Mouse (Mus musculus) forebrain, embryonic 11.5 days (tissue): Measurements from ENCODE around the gene Gfpt2. TPM values are rescaled to one million over a fixed set of nuclear protein-coding genes. Genes with fewer than 3 reads are reported as not detected.
"Not testable (repeated sequence)": the region's sequence is repeated elsewhere in the genome, so short reads cannot be mapped to it uniquely, and the experiment has no call there.

Source experiments
- ATAC-seq: fragments of 200-750 bp; cut with Nextera tagmentation; replicated peaks from 2 replicates; pipeline ENCODE4 v1.8.0; 2017; ENCODE audit warnings: moderate TSS enrichment; ENCODE audit not compliant: low FRiP score
- DNase-seq: peaks from one replicate; pipeline ENCODE4 v3.0.0-alpha.2; 2017; ENCODE audit warnings: low spot score
- H3K27ac ChIP-seq: fragments of 300-500 bp; sonication (generic); 2 replicates; pipeline ENCODE4 v1.5.1; 2014; ENCODE audit warnings: low read depth, low read length
- H3K27me3 ChIP-seq: fragments of 300-500 bp; sonication (generic); 2 replicates; pipeline ENCODE4 v1.6.1; 2014; ENCODE audit warnings: mild to moderate bottlenecking, low read length, mixed read lengths; ENCODE audit not compliant: control insufficient read depth, insufficient read depth
- H3K36me3 ChIP-seq: fragments of 300-500 bp; sonication (generic); 2 replicates; pipeline ENCODE4 v1.6.1; 2014; ENCODE audit warnings: mild to moderate bottlenecking, low read length, moderate library complexity, mixed read lengths; ENCODE audit not compliant: control insufficient read depth, insufficient read depth
- H3K4me1 ChIP-seq: fragments of 300-500 bp; sonication (generic); replicated peaks from 2 replicates; pipeline ENCODE4 v1.6.1; 2014; ENCODE audit warnings: low read length, mixed read lengths; ENCODE audit not compliant: control insufficient read depth, insufficient read depth
- H3K4me2 ChIP-seq: fragments of 300-500 bp; sonication (generic); 2 replicates; pipeline ENCODE4 v1.6.1; 2014; ENCODE audit warnings: low read depth, mild to moderate bottlenecking, low read length, moderate library complexity, mixed read lengths; ENCODE audit not compliant: severe bottlenecking
- H3K4me3 ChIP-seq: fragments of 300-500 bp; sonication (generic); 2 replicates; pipeline ENCODE4 v1.5.1; 2014; ENCODE audit warnings: low read depth, low read length
- H3K9ac ChIP-seq: fragments of 300-500 bp; sonication (generic); 2 replicates; pipeline ENCODE4 v1.6.1; 2014; ENCODE audit warnings: low read length
- H3K9me3 ChIP-seq: fragments of 300-500 bp; sonication (generic); 2 replicates; pipeline ENCODE4 v1.6.1; 2016; ENCODE audit warnings: low read length, mixed read lengths; ENCODE audit not compliant: control insufficient read depth
- WGBS: fragments of 180-500 bp; shearing (Covaris S2); extraction: QIAGEN DNeasy Blood & Tissue Kit; methylation state at CpG from one replicate; pipeline ENCODE4 v1.1.7; 2014; 5-methylcytosine and 5-hydroxymethylcytosine counted together
- polyA plus RNA-seq: library from polyadenylated mRNA; unstranded; fragments of >200 nt; fragmentation: Nextera tagmentation; extraction: Ambion mirVana; gene quantifications from 2 replicates; pipeline ENCODE4 v1.2.1, GENCODE M21; 2014

Gene Gfpt2
- polyA plus RNA-seq, 1 experiment from 2014 or later: 11.2 TPM

DNA sequence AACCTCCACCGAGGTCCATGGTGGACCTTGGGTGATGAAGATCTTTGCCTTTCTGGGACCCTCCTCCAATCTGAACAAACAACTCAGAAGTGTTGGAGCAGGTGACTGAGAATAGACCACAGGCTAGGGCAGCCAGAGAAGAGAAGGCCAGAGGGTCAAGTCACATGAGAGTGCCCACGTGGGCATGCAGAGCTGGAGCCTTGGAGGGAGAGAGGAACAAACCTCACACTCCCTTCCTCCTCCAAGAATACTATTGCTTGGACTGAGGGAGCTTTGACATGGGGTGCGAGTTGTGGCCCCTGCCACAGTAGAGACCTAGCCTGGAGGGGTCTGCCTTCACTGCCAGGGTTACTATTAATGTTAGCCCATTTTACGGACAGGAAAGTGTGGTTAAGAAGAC lies 30.0 kb upstream of the Gfpt2 start:
- Histone ChIP-seq H3K27ac (no peak overlapping the region), H3K4me2 (no peak overlapping the region), H3K36me3 (no peaks in the 10 kb centered on the region), H3K9me3 (no peaks in the 10 kb centered on the region), H3K9ac (no peak overlapping the region), H3K4me3 (no peak overlapping the region), H3K27me3 (no peaks in the 10 kb centered on the region), H3K4me1 (no peaks in the 10 kb centered on the region)
- ATAC-seq (no peak), DNase-seq (no peak)
- WGBS: 57% methylated on average over 4 of the region's 4 CpGs

DNA sequence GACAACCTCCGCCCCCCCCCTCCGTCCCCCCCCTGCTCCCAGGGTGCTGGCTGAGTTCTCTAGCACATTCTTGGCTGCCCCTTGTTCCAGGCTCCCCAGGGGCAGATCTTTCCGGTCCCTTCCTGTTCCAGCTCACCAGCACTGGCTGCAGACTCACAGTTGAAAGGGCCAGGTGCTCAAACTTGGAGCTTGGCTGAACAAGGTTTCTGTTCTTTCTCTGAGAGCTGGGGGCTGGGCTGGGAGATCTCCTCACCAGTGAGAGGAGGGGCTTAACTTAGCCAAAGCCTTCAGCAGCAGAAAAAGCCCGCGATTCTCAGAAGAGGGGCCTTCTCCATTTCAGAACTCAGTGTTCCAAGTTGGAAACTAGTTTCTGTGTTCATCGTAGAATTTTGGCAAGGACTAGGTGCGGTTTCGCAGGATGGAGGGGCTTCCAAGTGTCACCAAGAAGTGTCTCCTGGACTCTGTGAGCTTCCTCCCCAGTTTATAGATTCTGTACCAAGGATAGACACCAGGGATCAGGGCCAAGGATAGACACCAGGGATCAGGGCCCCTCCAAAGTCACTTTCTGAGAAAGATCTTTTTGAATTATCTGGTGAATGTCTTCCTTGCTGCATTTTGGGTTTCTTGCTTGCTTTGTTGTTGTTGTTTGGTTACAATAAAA lies 29.2 kb upstream of the Gfpt2 start:
- H3K9ac ChIP-seq: no peak overlapping the region
- H3K27ac ChIP-seq: no peak overlapping the region
- WGBS: 34% methylated on average over 7 of the region's 8 CpGs
- ATAC-seq (no peak), DNase-seq (peak; percentile 61)
- H3K4me2 ChIP-seq: no peak overlapping the region
- no peaks in the 10 kb centered on the region for H3K4me1 ChIP-seq
- no peaks in the 10 kb centered on the region for H3K36me3 ChIP-seq
- no peak overlapping the region for H3K4me3 ChIP-seq
- no peaks in the 10 kb centered on the region for H3K27me3 ChIP-seq
- H3K9me3 ChIP-seq: no peaks in the 10 kb centered on the region

DNA sequence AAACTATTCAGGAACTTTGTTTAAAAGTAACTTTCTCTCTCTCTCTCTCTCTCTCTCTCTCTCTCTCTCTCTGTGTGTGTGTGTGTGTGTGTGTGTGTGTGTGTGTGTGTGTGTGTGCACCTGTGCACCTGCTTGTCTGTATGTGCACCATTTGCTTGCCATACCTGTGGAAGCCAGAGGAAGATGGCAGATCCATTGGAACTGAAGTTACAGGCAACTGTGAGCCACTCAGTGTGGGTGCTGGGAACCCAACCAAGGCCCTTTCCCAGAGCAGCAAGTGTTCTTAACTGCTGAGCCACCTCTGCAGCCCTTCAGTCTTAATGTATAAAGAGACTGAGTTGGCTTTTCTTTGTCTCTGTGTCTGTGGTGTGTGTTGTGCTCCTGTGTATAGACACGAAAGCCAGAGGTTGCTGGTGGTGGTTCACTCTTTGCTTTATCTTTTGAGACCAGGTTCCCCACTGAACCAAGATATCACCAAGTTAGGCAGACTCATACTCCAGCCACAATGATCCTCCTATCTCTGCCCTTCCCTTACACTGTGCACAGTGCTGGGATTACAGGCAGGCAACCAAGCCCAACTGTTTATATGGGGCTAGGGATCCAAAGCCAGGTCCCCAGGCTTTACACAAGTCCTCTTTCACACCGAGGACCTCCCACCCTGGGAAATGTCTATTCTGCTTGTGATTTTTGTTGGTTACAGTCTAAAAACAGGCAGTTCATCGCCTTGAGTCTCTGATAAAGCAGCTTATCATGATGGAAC lies 28.4 kb upstream of the Gfpt2 start:
- no peak overlapping the region for H3K4me3 ChIP-seq
- H3K36me3 ChIP-seq: no peaks in the 10 kb centered on the region
- DNase-seq (no peak), ATAC-seq (no peak)
- H3K27me3 ChIP-seq: no peaks in the 10 kb centered on the region
- H3K4me2 ChIP-seq: no peak overlapping the region
- H3K4me1 ChIP-seq: no peaks in the 10 kb centered on the region
- 92% methylated on average over 3 of the region's 3 CpGs for WGBS
- no peaks in the 10 kb centered on the region for H3K9me3 ChIP-seq
- H3K9ac ChIP-seq: no peak overlapping the region
- no peak overlapping the region for H3K27ac ChIP-seq

DNA sequence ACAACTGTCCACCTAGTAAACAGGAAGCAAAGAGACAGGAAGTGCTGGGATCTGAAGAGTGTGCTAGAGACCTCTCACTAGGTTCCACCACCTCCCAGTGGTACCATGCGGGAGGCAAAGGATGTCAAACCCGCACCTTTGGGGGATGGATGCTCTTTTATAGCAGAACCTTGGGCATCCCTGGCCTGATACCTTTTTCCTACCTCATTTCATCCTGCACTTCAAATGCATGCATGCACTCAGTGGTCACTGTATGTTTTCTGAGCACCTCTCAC lies 27.9 kb upstream of the Gfpt2 start:
- Histone ChIP-seq H3K36me3 (no peaks in the 10 kb centered on the region), H3K9me3 (no peaks in the 10 kb centered on the region), H3K9ac (no peak overlapping the region), H3K27ac (no peak overlapping the region), H3K4me2 (no peak overlapping the region), H3K4me3 (no peak overlapping the region), H3K4me1 (no peaks in the 10 kb centered on the region), H3K27me3 (no peaks in the 10 kb centered on the region)
- WGBS: 91% methylated on average over 2 of the region's 2 CpGs
- no peak for ATAC-seq
- DNase-seq: no peak

DNA sequence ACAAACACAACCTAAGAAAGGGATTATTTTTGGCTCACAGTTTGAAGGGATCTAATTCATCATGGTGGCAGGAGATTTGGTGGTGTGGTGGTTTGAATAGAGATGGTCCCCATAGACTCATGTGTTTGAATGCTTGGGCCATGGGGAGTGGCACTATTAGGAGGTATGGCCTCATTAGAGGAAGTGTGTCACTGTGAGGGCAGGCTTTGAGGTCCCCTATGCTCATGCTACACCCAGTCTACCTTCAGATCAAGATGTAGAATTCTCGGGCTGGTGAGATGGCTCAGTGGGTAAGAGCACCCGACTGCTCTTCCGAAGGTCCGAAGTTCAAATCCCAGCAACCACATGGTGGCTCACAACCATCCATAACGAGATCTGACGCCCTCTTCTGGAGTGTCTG lies 26.5 kb upstream of the Gfpt2 start:
- WGBS: 96% methylated on average over 4 of the region's 6 CpGs
- not testable (repeated sequence) for H3K27me3 ChIP-seq, H3K9me3 ChIP-seq, H3K4me1 ChIP-seq, ATAC-seq, H3K36me3 ChIP-seq, H3K4me3 ChIP-seq, H3K4me2 ChIP-seq, DNase-seq, H3K27ac ChIP-seq, H3K9ac ChIP-seq

DNA sequence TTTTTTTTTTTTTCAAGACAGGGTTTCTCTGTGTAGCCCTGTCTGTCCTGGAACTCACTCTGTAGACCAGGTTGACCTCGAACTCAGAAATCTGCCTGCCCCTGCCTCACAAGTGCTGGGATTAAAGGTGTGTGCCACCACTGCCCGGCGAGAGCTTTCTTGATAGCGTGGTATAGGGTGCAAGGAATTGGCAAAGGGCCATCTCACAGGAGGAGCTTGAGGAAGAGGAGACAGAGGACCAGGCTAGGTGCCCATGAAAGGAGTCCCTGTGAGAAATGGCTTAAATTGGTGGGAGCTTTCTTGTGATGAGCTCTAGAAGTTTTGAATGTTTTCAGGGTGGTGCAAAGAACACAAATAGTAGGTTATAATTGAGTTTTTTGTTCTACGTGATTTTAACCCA lies 25.2 kb upstream of the Gfpt2 start:
- Histone ChIP-seq H3K27ac (no peak overlapping the region), H3K36me3 (no peaks in the 10 kb centered on the region), H3K9me3 (no peaks in the 10 kb centered on the region), H3K27me3 (no peaks in the 10 kb centered on the region), H3K4me1 (no peaks in the 10 kb centered on the region), H3K9ac (no peak overlapping the region), H3K4me3 (no peak overlapping the region), H3K4me2 (no peak overlapping the region)
- no peak for ATAC-seq
- 87% methylated on average over 5 of the region's 5 CpGs for WGBS
- DNase-seq: no peak

DNA sequence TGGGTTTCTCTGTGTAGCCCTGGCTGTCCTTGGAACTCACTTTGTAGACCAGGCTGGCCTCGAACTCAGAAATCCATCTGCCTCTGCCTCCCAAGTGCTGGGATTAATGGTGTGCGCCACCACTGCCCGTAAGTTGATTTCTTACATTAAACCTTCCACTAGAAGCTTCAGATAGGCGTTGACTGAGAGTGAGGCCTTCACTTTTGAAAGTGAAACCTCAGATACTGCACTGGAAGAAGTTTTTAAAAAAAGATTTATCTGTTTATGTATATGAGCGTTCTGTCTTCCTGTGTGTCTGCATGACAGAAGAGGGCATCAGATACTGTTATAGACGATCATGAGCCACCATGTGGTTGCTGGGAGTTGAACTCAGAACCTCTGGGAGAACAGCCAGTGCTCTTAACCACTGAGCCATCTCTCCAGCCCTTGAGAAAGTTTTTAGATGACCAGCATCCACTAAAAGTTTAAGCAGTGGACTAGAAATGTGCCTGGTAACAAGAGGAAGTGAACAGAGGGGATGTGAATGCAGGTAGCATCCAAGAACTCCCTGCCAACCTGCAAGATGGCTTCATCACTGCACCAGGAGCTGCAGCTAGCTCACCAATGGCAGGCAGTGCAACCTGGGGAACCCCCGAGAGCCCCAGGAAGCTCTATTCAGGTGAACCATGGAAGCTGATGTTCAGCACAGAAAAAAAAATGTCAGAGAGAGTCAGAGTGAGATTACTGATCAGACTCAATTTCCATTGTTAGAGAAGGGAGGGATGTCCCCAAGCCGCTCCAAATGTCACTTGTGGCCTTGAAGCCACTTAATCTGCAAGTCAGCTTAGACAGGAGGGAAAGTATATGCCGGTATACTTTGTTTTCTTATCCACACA lies 23.1 kb upstream of the Gfpt2 start:
- no peak for ATAC-seq
- no peak overlapping the region for H3K4me2 ChIP-seq
- WGBS: 88% methylated on average over 9 of the region's 9 CpGs

DNA sequence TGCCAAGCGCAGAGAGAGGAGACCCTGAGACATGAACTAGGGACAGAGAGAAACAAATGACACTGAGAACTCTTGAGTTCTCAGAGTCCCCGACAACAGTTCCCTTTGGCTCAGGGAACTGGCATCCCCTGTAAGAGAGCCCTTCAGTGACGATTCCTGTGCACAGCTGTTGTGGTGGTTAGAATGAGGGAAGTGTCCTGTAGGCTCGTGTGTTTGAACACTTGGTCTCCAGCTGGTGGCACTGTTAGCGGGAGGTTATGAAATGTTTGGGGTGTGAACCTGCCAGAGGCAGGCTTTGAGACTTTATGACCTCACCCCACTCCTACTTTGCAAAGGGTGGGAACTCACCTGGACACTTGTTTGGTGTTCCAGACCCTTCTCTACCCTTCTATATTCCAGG lies 21.7 kb upstream of the Gfpt2 start:
- Histone ChIP-seq H3K36me3 (no peaks in the 10 kb centered on the region), H3K27ac (no peak overlapping the region), H3K27me3 (no peaks in the 10 kb centered on the region), H3K9me3 (no peaks in the 10 kb centered on the region), H3K9ac (no peak overlapping the region), H3K4me2 (no peak overlapping the region), H3K4me3 (no peak overlapping the region), H3K4me1 (no peaks in the 10 kb centered on the region)
- ATAC-seq (no peak), DNase-seq (no peak)
- WGBS: 70% methylated on average over 5 of the region's 5 CpGs

More for the DNA sequence above, 23.1 kb upstream of the Gfpt2 start:
- Histone ChIP-seq H3K27me3 (no peaks in the 10 kb centered on the region), H3K4me1 (no peaks in the 10 kb centered on the region), H3K27ac (no peak overlapping the region), H3K36me3 (no peaks in the 10 kb centered on the region), H3K4me3 (no peak overlapping the region), H3K9me3 (no peaks in the 10 kb centered on the region), H3K9ac (no peak overlapping the region)
- no peak for DNase-seq
